Mouse (Mus musculus) layer of hippocampus, adult 11-12 months (tissue): ENCODE data around the gene Mov10.
A peak's percentile ranks its signal among the peaks of the same experiment; 100 is the strongest.
"Not testable (repeated sequence)": the region's sequence is repeated elsewhere in the genome, so short reads cannot be mapped to it uniquely, and the experiment has no call there.

Source experiments
- DNase-seq: peaks from one replicate; pipeline ENCODE4 v3.0.0; 2022; ENCODE audit warnings: low spot score

Gene Mov10

GRCm38 (mm10) chr3:104817991-104818748, at the start of gene Mov10:
Gene Mov10 (minus strand): TSS chr3:104818563.
- peak; percentile 53 for DNase-seq

GRCm38 (mm10) chr3:104866674-104867073, 48.3 kb upstream of the Mov10 start:
- not testable (repeated sequence) for DNase-seq

- no peak for DNase-seq
Measured at GRCm38 (mm10) chr3:104865341-104865788, 47.0 kb upstream of the Mov10 start.

- DNase-seq, result peak; percentile 87
Measured at GRCm38 (mm10) chr3:104864651-104865340, 46.4 kb upstream of the Mov10 start.

GRCm38 (mm10) chr3:104863786-104864650, 45.7 kb upstream of the Mov10 start, which contains the start of the genes St7l and Capza1:
Gene St7l (plus strand): TSS chr3:104864005.
Gene Capza1 (minus strand): TSS chr3:104864505.
- DNase-seq, result peak; percentile 89

DNA sequence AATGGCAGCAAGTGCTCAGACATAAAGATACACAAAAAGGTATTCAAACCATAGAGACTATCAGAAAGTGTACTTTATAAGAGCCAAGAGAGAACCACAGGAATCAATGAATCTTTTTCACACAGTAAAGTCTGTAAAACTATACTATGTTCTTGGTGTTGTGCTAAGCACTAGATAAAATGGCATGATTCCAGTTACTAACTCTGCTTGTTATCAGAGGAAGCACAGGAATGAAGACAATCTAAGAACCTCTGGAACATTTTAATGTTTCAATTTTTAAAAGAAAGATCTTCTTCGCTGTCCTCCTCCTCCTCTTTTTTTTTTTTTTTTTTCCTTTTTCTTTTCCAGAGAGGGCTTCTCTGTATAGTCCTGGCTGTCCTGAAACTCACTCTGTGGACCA, 40.2 kb upstream of the Mov10 start:
- DNase-seq, result no peak

GRCm38 (mm10) chr3:104856106-104856505, 37.7 kb upstream of the Mov10 start:
- no peak for DNase-seq

DNA sequence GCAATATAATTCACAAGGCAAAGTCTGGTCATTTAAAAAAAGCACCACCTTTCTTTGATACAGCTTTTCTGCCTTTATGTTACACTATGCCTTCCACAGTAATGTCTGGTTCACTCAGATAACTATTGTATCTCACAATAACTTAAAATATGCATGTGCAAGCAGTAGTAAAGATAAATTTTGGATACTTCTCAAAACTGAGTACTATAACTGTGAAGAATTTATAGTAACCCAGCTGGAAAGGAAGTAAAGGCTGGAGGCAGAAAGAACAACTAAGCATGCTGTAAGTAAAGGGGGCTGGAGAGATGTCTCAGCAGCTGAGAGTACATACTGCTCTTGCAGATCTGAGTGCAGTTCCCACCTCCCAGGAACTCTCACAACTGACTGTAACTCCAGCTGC, 36.5 kb upstream of the Mov10 start:
- no peak for DNase-seq

GRCm38 (mm10) chr3:104854465-104854864, 36.1 kb upstream of the Mov10 start:
- no peak for DNase-seq

DNA sequence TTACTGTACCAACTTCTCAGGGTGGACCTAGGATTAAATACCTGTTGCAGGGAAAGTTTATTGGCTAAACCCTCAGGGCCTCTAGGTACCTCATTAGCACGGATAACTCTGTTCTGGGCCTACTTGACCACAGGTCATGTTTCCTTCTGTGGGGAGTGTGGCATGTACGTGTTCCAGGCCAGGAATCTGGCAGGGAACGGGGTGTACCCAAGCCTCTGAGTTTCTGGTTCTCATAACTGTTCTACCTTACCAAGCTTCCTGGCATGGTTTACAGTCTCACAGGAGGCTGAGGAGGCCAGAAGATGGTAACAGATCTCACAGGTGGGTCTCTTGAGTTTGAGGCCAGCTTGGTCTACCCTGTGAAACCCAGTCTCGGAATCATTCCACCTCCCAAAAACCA, 28.2 kb upstream of the Mov10 start:
- no peak for DNase-seq

DNA sequence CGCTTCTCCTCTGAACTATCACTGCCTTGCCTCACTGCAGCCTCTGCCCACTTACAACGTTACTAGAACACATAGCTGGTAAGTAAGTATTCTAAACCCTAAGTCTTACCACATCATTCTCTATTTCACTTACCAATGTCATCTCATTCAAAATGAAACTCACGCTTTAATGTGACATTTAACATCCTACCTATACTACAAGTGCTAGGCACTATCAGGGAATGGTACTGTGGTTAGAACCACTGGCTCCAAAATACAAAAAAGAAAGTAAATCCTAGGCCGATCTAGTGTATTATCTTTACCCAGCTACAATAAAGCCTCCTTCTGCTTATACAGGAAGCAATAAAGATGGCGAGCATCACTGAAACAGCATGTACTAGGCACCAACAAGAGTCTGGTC, 22.7 kb upstream of the Mov10 start:
- no peak for DNase-seq

- no peak for DNase-seq
Measured at GRCm38 (mm10) chr3:104835797-104836196, 17.4 kb upstream of the Mov10 start.

DNA sequence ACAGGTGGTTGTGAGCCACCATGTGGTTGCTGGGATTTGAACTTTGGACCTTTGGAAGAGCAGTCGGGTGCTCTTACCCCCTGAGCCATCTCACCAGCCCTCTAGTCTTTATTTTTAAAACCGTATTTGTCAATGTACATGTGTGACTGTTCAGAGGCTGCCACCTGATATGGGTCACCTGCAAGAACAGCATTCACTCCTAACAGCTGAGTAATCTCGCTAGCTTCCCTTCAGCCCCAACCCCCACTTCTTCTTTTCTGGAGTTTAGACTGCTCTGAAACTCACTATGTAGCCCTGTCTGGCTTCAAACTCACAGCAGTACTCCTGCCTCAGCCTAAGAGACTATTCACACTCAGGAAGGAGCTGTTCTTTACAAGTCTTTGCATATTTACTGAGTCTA, 4.0 kb upstream of the Mov10 start:
- no peak for DNase-seq

GRCm38 (mm10) chr3:104820426-104820825, 2.1 kb upstream of the Mov10 start:
- no peak for DNase-seq

- DNase-seq, result no peak
Measured at GRCm38 (mm10) chr3:104818749-104819134, 379 bp upstream of the Mov10 start.

DNA sequence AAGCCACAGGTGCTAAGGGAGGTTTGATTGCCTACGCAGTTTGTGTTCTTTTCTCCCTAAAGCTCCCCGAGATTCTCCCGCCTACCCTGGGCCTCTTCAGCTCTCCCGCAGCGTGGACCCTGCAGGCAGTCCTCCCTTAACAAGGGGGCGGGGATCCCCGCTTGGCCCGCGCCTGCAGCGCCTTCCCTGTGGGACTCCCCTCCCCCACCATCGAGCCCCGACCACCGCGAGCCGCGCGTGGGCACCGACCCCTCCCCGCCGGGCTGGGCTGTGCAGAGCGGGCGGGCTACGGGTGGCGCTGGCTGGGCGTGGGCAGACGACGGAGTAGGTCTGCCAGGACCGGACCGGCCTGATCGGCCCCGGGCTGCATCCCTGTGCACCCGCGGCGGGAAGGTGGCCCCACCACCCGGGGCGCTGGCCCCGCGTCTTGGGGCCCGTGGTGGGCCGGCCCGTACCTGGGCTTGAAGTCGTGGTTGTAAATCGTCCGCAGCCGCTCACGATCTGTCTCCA, 827 bp downstream of the Mov10 start:
- DNase-seq, result peak; percentile 48

GRCm38 (mm10) chr3:104816130-104816529, 2.2 kb downstream of the Mov10 start:
- DNase-seq, result no peak

DNA sequence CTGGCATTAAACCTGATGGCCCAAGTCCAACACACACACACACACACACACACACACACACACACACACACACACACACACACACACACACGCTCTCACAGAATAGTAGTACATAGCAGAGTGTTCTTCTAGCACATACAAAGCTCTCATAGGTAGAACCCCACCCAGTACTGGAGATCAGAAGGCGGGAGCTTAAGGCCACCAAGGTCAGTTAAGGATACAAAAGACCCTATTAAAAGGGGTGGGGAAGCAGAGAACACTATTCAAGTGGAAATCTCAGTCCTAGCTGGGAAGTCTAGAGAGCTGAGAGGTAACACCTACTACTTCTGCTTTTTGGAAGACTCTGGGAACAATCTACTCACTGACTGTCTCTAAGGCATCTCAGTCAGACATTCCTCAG, 3.0 kb downstream of the Mov10 start:
- DNase-seq, result no peak

DNA sequence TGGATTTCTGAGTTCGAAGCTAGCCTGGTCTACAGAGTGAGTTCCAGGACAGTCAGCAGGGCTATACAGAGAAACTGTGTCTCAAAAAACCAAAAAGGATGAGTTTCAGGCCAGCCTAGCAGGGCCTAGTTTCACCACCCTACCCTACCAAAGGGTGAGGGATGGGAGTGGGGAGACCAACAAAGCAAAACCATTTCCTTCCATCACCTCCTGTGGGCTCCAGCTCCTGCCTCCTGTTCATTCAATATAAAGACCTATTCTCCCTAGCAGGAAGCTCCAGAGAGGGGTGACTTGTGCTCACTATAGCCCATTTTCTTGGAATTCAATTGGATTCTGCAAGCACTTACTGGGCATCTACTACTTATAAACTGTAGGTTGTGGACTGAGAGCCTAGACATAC, 3.6 kb downstream of the Mov10 start:
- DNase-seq, result no peak

DNA sequence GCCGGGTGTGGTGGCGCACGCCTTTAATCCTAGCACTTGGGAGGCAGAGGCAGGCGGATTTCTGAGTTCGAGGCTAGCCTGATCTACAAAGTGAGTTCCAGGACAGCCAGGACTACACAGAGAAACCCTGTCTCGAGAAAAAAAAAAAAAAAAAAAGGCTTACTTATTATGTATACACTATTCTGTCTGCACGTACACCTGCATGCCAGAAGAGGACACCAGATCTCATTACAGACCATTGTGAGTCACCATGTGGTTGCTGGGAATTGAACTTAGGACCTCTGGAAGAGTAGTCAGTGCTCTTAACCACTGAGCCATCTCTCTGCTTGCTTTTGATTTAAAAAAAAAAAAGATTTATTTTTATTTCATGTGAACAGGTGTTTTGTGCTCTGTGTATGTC, 5.1 kb downstream of the Mov10 start:
- not testable (repeated sequence) for DNase-seq

DNA sequence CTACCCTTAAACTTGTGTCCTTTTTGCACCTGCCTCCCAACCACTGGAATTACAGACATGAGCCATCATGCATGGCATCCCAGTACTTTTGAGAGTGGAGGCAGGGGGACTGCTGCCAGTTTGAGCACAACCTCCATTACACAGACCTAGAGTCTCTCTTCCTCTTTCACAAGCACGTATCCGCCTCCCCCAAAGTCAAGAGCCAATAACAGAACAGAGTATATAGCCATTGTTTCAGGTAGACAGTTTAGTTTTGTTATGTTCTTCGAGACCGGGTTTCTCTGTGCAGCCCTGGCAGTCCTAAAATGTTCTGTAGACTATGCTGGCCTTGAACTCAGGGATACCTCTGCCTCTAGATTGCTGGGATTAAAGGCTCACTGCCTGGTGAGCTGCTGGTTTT, 6.1 kb downstream of the Mov10 start:
- no peak for DNase-seq

DNA sequence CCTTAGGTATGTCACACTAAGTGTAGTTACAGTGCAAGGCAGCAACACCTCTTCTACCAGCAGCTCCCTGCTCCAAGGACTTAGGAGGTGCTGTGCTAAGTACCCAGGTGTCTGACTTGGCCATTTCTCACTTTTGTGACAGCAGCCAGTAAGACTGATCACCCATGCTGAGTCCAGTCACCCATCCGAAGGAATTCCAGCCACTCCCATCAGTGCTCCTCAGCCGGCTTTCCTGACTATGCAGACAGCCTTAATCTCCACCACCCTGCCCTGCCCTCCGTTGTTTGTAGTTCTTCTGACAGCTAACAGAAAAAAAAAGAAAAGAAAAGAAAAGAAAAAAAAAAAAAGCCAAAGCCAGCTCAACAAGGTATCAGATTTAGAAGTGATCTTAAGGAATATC, 6.6 kb downstream of the Mov10 start:
- DNase-seq, result no peak
